Mouse (Mus musculus) spleen, postnatal 10 days (tissue): Measurements from ENCODE around the gene Vcam1.

ENCODE experiments used
- DNase-seq, 2 experiments: peaks; one replicate each; pipeline ENCODE4 v3.0.0; 2021 to 2022; ENCODE audit warnings: low spot score in 2 of 2

Gene Vcam1

GRCm38 (mm10) chr3:116085962-116086361, 43.5 kb downstream of the Vcam1 start:
- DNase-seq: no peak

DNA sequence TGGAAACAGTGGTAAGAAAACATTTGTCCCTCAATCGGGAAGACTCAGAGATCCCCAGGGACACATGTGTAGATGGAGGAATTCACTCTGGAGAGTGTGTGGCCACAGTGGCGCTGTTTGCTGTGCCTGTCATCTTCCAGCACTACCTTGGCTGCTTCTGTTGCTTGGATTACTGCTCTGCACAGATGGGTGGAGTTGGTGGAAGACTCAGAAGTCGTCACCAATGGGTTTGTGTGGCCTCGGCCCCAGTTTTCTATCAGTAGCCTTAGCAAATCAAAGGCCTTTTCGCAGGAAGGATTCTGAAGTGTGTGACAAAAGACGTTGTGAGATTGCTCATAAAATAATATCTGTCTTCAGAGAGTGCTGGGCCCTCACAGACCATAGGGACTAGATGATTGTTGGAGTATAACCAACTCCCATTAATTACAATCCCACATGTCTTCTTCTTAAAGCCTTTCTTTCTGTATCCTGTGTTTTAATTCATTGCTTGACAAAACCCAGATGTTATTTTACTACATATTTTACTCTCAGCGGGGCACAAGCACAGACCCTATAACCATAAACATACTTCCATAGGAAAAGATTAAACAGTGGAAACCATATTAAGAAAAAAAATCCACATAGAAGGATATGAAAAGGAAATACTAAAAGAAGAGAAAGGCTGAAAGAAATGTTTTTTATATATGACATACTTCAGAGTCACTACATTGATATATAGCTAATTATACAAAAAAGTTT, 48.4 kb downstream of the Vcam1 start:
- no peak for DNase-seq

GRCm38 (mm10) chr3:116080166-116080788, 49.2 kb downstream of the Vcam1 start:
- DNase-seq: no peak

DNA sequence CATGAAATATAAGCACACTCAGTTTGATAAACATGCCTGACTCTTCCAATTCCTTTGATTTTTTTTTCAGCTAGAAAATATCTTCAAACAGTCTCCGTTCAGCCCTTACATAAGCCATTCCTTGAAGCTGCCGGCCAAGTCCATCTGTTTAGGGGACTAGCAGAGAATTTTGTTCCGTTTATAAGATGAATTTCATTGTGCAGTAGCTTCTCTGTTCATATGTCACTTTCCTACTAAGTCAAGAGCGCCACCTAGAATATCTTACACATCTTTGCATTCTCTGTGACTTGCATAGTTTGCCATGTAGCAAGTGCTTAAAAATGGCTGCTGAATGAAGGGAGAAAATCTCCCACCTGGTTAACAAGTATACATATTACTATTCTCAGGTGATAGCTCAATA, 51.0 kb downstream of the Vcam1 start:
- no peak for DNase-seq

DNA sequence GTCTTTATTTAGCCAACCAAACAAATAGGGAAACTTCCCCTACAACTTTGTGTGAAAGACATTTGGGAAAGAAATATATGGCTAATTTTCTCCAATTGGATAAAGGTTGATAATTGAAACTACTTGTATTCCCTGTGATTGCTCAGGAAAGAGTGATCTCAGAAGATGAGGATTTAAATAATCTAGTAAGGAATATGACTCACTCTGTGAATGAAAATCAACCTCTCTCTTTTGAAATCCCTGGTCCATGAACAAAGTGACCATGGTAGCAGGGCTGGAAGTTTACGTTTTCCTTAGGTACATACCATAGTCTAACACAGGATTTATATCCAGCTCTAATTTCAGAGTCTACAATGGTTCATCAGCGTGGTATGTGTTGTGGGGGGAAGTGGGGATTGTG, 52.7 kb downstream of the Vcam1 start:
- no peak for DNase-seq

GRCm38 (mm10) chr3:116072584-116072983, 56.9 kb downstream of the Vcam1 start:
- no peak for DNase-seq

- no peak for DNase-seq
Observed at GRCm38 (mm10) chr3:116062141-116062540, 67.3 kb downstream of the Vcam1 start.

GRCm38 (mm10) chr3:116060320-116060719, 69.2 kb downstream of the Vcam1 start:
- DNase-seq: no peak
